Mouse (Mus musculus) intestine, embryonic 16.5 days (tissue): ENCODE data around the gene Gimap4. TPM values are rescaled to one million over a fixed set of nuclear protein-coding genes. Genes with fewer than 3 reads are reported as not detected.

Experiments
- ATAC-seq: fragments of 200-750 bp; cut with Nextera tagmentation; 2 replicates; pipeline ENCODE4 v1.8.0; 2017; ENCODE audit warnings: moderate TSS enrichment, moderate library complexity
- H3K27ac ChIP-seq: fragments of 300-500 bp; sonication (generic); 2 replicates; pipeline ENCODE4 v1.5.1; 2014; ENCODE audit warnings: mild to moderate bottlenecking, low read length
- H3K27me3 ChIP-seq: fragments of 300-500 bp; sonication (generic); replicated peaks from 2 replicates; pipeline ENCODE4 v1.6.1; 2014; ENCODE audit warnings: low read length, control low read depth, mixed read lengths; ENCODE audit not compliant: control insufficient read depth, insufficient read depth
- H3K36me3 ChIP-seq: fragments of 300-500 bp; sonication (generic); 2 replicates; pipeline ENCODE4 v1.6.1; 2014; ENCODE audit warnings: low read length, control low read depth; ENCODE audit not compliant: control insufficient read depth, insufficient read depth
- H3K4me1 ChIP-seq: fragments of 300-500 bp; sonication (generic); 2 replicates; pipeline ENCODE4 v1.6.1; 2014; ENCODE audit warnings: low read length, control low read depth, mixed read lengths; ENCODE audit not compliant: control insufficient read depth, insufficient read depth
- H3K4me2 ChIP-seq: fragments of 300-500 bp; sonication (generic); 2 replicates; pipeline ENCODE4 v1.6.1; 2014; ENCODE audit warnings: low read depth, low read length, control low read depth
- H3K4me3 ChIP-seq: fragments of 300-500 bp; sonication (generic); 2 replicates; pipeline ENCODE4 v1.5.1; 2014; ENCODE audit warnings: mild to moderate bottlenecking, low read length
- H3K9ac ChIP-seq: fragments of 300-500 bp; sonication (generic); 2 replicates; pipeline ENCODE4 v1.6.1; 2014; ENCODE audit warnings: low read depth, low read length
- H3K9me3 ChIP-seq: fragments of 300-500 bp; sonication (generic); 2 replicates; pipeline ENCODE4 v1.6.1; 2016; ENCODE audit warnings: low read length, control low read depth; ENCODE audit not compliant: control insufficient read depth
- WGBS: fragments of 180-500 bp; shearing (Covaris S2); extraction: QIAGEN DNeasy Blood & Tissue Kit; methylation state at CpG from one replicate; pipeline ENCODE4 v1.1.7; 2014; 5-methylcytosine and 5-hydroxymethylcytosine counted together
- polyA plus RNA-seq: library from polyadenylated mRNA; unstranded; fragments of >200 nt; fragmentation: Nextera tagmentation; extraction: Ambion mirVana; gene quantifications from 2 replicates; pipeline ENCODE4 v1.2.1, GENCODE M21; 2015

Gene Gimap4
- polyA plus RNA-seq: 21.2 and 23.2 TPM in 2 replicates

DNA sequence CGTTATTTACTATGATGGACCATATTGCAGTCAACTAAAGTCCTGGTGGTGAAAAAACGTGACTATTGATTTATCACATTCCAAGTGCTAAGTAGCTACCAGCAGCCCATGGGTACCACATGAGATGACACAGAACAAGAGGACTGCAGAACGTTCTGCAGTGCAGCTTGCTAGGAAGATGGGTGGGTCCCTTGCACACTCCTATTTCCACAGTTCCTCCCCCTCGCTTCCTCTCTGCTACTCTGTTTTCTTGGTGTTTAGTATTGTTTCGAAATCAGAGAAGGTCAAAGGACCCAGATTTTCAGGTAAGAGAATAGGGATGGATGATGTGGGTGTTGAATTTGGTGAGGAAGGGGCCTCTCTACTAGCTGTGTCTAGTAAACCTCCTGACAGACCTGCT is at the start of gene Gimap4:
Gene Gimap4, plus strand, starts transcription at position 231 of the 400 bp plus-strand sequence.
- Histone ChIP-seq H3K4me3 (no peak within 1 kb of the TSS; the same call in 1 of the 2 replicates), H3K27me3 (no peaks in the 10 kb centered on the region), H3K9ac (no peak within 1 kb of the TSS), H3K27ac (peak within 1 kb of the TSS; percentile 18), H3K4me2 (no peak within 1 kb of the TSS), H3K9me3 (no peaks in the 10 kb centered on the region), H3K36me3 (no peaks in the 10 kb centered on the region), H3K4me1 (no peaks in the 10 kb centered on the region)
- ATAC-seq: no peak
- 65% methylated on average over 5 of the region's 5 CpGs for WGBS

- H3K36me3 ChIP-seq: no peaks in the 10 kb centered on the region
- no peak overlapping the region for H3K4me2 ChIP-seq
- WGBS: 81% methylated on average over 2 of the region's 2 CpGs
- no peak overlapping the region for H3K4me3 ChIP-seq
- H3K9me3 ChIP-seq: no peaks in the 10 kb centered on the region
- H3K9ac ChIP-seq: no peak overlapping the region
- ATAC-seq: no peak
- no peak overlapping the region for H3K27ac ChIP-seq
- no peaks in the 10 kb centered on the region for H3K27me3 ChIP-seq
- no peaks in the 10 kb centered on the region for H3K4me1 ChIP-seq
These were observed 49.2 kb upstream of the Gimap4 start for GRCm38 (mm10) chr6:48635105-48635504.

GRCm38 (mm10) chr6:48636515-48636914 is 47.8 kb upstream of the Gimap4 start:
- H3K4me2 ChIP-seq: no peak overlapping the region
- H3K27me3 ChIP-seq: no peaks in the 10 kb centered on the region
- no peak overlapping the region for H3K27ac ChIP-seq
- 67% methylated on average over 6 of the region's 6 CpGs for WGBS
- ATAC-seq: no peak
- H3K4me3 ChIP-seq: no peak overlapping the region
- H3K4me1 ChIP-seq: no peaks in the 10 kb centered on the region
- no peaks in the 10 kb centered on the region for H3K9me3 ChIP-seq
- H3K36me3 ChIP-seq: no peaks in the 10 kb centered on the region
- H3K9ac ChIP-seq: no peak overlapping the region

GRCm38 (mm10) chr6:48637811-48638500 is 46.4 kb upstream of the Gimap4 start:
- Histone ChIP-seq H3K27ac (no peak overlapping the region), H3K36me3 (no peaks in the 10 kb centered on the region), H3K4me1 (no peaks in the 10 kb centered on the region), H3K4me3 (no peak overlapping the region), H3K9ac (no peak overlapping the region), H3K4me2 (no peak overlapping the region), H3K27me3 (no peaks in the 10 kb centered on the region), H3K9me3 (no peaks in the 10 kb centered on the region)
- WGBS: 65% methylated on average over 6 of the region's 6 CpGs
- ATAC-seq: no peak

DNA sequence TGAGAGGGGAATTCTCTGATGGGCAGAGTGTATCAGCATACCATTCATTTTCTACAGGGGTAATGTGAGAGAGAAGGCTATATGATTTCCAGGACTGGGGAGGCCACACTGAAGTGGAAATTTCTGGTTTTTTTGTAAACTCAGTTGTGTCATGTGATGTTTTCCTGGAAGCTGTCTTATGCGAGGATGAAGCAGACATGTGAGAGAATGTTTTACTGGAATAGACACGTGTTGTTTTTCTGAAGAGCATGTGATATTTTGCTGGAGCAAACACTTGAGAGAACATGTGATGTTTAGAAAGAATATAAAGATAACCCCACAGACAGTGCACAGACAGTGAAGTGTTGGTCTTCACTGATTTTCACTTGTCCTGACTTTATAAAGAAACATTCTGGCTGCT is 45.8 kb upstream of the Gimap4 start:
- Histone ChIP-seq H3K4me3 (no peak overlapping the region), H3K27ac (no peak overlapping the region), H3K4me2 (no peak overlapping the region), H3K9me3 (no peaks in the 10 kb centered on the region), H3K4me1 (no peaks in the 10 kb centered on the region), H3K27me3 (no peaks in the 10 kb centered on the region), H3K9ac (no peak overlapping the region), H3K36me3 (no peaks in the 10 kb centered on the region)
- 69% methylated on average over 2 of the region's 2 CpGs for WGBS
- no peak for ATAC-seq

GRCm38 (mm10) chr6:48641391-48641790 is 43.0 kb upstream of the Gimap4 start:
- Histone ChIP-seq H3K36me3 (no peaks in the 10 kb centered on the region), H3K4me1 (no peaks in the 10 kb centered on the region), H3K4me3 (no peak overlapping the region), H3K27ac (no peak overlapping the region), H3K4me2 (no peak overlapping the region), H3K9ac (no peak overlapping the region), H3K27me3 (no peaks in the 10 kb centered on the region), H3K9me3 (no peaks in the 10 kb centered on the region)
- WGBS: 72% methylated on average over 6 of the region's 6 CpGs
- no peak for ATAC-seq

DNA sequence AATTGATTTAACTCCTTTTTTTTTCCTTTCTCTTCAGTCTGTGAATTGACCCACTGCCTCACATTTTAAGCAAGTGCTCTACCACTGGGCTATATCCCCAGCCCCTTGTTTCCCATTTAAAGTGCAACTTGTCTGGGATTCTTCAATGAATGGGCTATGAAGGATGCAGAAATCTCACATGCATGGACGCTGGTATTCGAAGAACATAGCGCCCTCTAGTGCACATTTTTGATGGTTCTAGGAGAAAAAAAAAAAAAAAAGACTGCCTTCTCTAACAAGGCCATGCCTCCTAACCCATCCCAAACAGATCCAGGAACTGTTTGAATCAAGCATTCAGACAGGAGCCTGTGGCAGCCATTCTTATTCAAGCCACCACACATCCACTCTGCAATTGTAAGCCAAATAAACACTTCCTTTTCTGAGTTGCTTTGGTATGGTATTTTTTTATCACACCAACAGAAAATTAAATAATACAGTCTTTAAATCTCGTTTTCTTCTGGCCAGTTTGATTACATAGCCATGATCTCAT is 41.5 kb upstream of the Gimap4 start:
- Histone ChIP-seq H3K27ac (no peak overlapping the region), H3K4me1 (no peaks in the 10 kb centered on the region), H3K27me3 (no peaks in the 10 kb centered on the region), H3K4me2 (no peak overlapping the region), H3K9me3 (no peaks in the 10 kb centered on the region), H3K9ac (no peak overlapping the region), H3K36me3 (no peaks in the 10 kb centered on the region), H3K4me3 (no peak overlapping the region)
- ATAC-seq: no peak
- 21% methylated on average over 4 of the region's 4 CpGs for WGBS

DNA sequence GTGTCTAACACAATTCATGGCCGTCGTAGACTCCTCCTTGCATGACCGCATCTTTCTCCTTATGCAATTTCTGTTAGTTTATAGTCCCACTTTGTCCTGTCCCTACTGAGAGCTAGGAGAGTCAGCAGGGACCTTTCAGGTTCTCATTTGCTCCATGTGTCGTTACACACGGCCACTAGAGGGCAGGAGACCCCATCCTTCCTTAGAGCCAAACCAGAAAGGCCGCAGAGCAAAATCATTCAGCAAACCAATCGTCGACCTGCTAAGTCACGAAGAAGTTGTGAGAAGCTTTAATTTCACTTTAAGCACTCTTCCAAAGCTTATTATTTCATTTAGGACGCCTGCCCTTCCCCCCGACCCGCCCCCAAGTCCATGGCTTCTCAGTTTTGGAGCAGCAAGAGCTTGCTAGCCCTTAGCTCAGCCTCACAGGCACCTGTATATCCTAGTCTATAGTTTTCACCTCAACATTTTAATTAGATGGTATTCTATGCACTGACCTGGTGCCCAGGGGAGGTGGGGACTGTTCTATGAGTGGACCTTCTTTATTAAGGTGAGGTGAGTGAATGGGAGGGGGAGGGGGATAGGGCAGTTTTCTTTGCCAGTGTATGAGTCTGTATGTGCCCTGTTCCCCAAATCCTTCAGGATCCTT is 38.6 kb upstream of the Gimap4 start:
- Histone ChIP-seq H3K27ac (no peak overlapping the region), H3K9ac (no peak overlapping the region), H3K9me3 (no peaks in the 10 kb centered on the region), H3K36me3 (no peaks in the 10 kb centered on the region), H3K4me2 (no peak overlapping the region), H3K4me1 (no peaks in the 10 kb centered on the region), H3K27me3 (no peaks in the 10 kb centered on the region), H3K4me3 (no peak overlapping the region)
- peak; percentile 43; the same call in 1 of the 2 replicates for ATAC-seq
- 9% methylated on average over 12 of the region's 12 CpGs for WGBS

DNA sequence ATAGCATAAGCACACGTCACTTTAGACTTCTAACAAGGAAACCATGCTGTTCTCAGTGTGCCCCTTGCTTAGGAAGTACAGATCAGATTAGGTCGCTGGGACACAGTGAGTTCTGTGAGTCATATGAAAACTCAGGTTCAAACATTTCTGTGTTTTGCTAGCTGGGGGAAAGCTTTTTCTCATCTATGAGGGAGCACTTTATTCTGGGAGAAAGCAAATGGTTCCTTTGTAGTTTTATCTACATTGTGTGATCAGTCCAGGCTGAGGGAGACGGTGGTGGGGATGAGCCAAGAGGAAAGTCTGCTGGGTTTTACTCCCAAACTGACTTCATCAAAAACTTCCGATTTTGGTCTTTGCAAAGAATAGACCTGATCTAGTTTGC is 38.0 kb upstream of the Gimap4 start:
- Histone ChIP-seq H3K4me1 (no peaks in the 10 kb centered on the region), H3K27ac (no peak overlapping the region), H3K4me2 (no peak overlapping the region), H3K9me3 (no peaks in the 10 kb centered on the region), H3K36me3 (no peaks in the 10 kb centered on the region), H3K4me3 (no peak overlapping the region), H3K9ac (no peak overlapping the region), H3K27me3 (no peaks in the 10 kb centered on the region)
- 90% methylated on average over 4 of the region's 4 CpGs for WGBS
- ATAC-seq: no peak
